Mouse (Mus musculus) embryonic facial prominence, embryonic 11.5 days (tissue): ENCODE measurements around the gene Ptprd. TPM values are rescaled to one million over a fixed set of nuclear protein-coding genes. Genes with fewer than 3 reads are reported as not detected.

Source experiments
- ATAC-seq: fragments of 200-750 bp; cut with Nextera tagmentation; replicated peaks from 2 replicates; pipeline ENCODE4 v1.8.0; 2017; ENCODE audit warnings: low read depth; ENCODE audit not compliant: insufficient number of reproducible peaks, low FRiP score, low TSS enrichment
- DNase-seq: peaks from one replicate; pipeline ENCODE4 v3.0.0-alpha.2; 2015; ENCODE audit warnings: low spot score
- H3K27ac ChIP-seq: fragments of 300-500 bp; sonication (generic); replicated peaks from 2 replicates; pipeline ENCODE4 v1.5.1; 2014; ENCODE audit warnings: mild to moderate bottlenecking, low read depth, low read length, control low read depth
- H3K27me3 ChIP-seq: fragments of 300-500 bp; sonication (generic); 2 replicates; pipeline ENCODE4 v1.6.1; 2014; ENCODE audit warnings: mild to moderate bottlenecking, low read length, moderate library complexity, mixed read lengths; ENCODE audit not compliant: control insufficient read depth, insufficient read depth
- H3K36me3 ChIP-seq: fragments of 300-500 bp; sonication (generic); replicated peaks from 2 replicates; pipeline ENCODE4 v1.6.1; 2014; ENCODE audit warnings: low read depth, mild to moderate bottlenecking, low read length, moderate library complexity, mixed read lengths; ENCODE audit not compliant: control insufficient read depth, insufficient read depth
- H3K4me1 ChIP-seq: fragments of 300-500 bp; sonication (generic); 2 replicates; pipeline ENCODE4 v1.6.1; 2014; ENCODE audit warnings: low read length, mixed read lengths; ENCODE audit not compliant: control insufficient read depth, insufficient read depth
- H3K4me2 ChIP-seq: fragments of 300-500 bp; sonication (generic); 2 replicates; pipeline ENCODE4 v1.6.1; 2014; ENCODE audit warnings: low read depth, mild to moderate bottlenecking, control low read depth, low read length, moderate library complexity
- H3K4me3 ChIP-seq: fragments of 300-500 bp; sonication (generic); 2 replicates; pipeline ENCODE4 v1.5.1; 2014; ENCODE audit warnings: low read depth, low read length, control low read depth
- H3K9ac ChIP-seq: fragments of 300-500 bp; sonication (generic); replicated peaks from 2 replicates; pipeline ENCODE4 v1.6.1; 2014; ENCODE audit warnings: mild to moderate bottlenecking, control low read depth, low read length
- H3K9me3 ChIP-seq: fragments of 300-500 bp; sonication (generic); replicated peaks from 2 replicates; pipeline ENCODE4 v1.6.1; 2016; ENCODE audit warnings: mild to moderate bottlenecking, low read length, inconsistent platforms, mixed read lengths; ENCODE audit not compliant: control insufficient read depth
- WGBS: fragments of 180-500 bp; shearing (Covaris S2); extraction: QIAGEN DNeasy Blood & Tissue Kit; methylation state at CpG from one replicate; pipeline ENCODE4 v1.1.7; 2014; 5-methylcytosine and 5-hydroxymethylcytosine counted together
- polyA plus RNA-seq: library from polyadenylated mRNA; unstranded; fragments of >200 nt; fragmentation: Nextera tagmentation; extraction: Ambion mirVana; gene quantifications from 2 replicates; pipeline ENCODE4 v1.2.1, GENCODE M21; 2014

Ptprd gene
- polyA plus RNA-seq, 1 experiment from 2014 or later = 19.9 TPM

GRCm38 (mm10) chr4:77537843-77538242 is 673.9 kb downstream of the Ptprd start:
- H3K4me2 ChIP-seq = no peak overlapping the region
- no peaks in the 10 kb centered on the region for H3K9me3 ChIP-seq
- no peak overlapping the region for H3K4me3 ChIP-seq
- H3K4me1 ChIP-seq = no peaks in the 10 kb centered on the region
- ATAC-seq = no peak
- H3K9ac ChIP-seq = no peak overlapping the region
- H3K36me3 ChIP-seq = no peaks in the 10 kb centered on the region
- no peak for DNase-seq
- WGBS = 68% methylated on average over 4 of the region's 4 CpGs
- no peaks in the 10 kb centered on the region for H3K27me3 ChIP-seq
- H3K27ac ChIP-seq = no peak overlapping the region

- no peak overlapping the region for H3K4me2 ChIP-seq
- ATAC-seq (no peak), DNase-seq (no peak)
- 71% methylated on average over 5 of the region's 5 CpGs for WGBS
- no peaks in the 10 kb centered on the region for H3K36me3 ChIP-seq
- no peak overlapping the region for H3K27ac ChIP-seq
- H3K4me1 ChIP-seq = no peaks in the 10 kb centered on the region
- H3K9ac ChIP-seq = no peak overlapping the region
- H3K27me3 ChIP-seq = no peaks in the 10 kb centered on the region
- H3K9me3 ChIP-seq = no peaks in the 10 kb centered on the region
- H3K4me3 ChIP-seq = no peak overlapping the region
Observed at GRCm38 (mm10) chr4:77537336-77537735, 674.4 kb downstream of the Ptprd start.

GRCm38 (mm10) chr4:77535601-77536000 is 676.2 kb downstream of the Ptprd start:
- Histone ChIP-seq H3K27ac (no peak overlapping the region), H3K36me3 (no peaks in the 10 kb centered on the region), H3K4me2 (no peak overlapping the region), H3K9me3 (no peaks in the 10 kb centered on the region), H3K4me3 (no peak overlapping the region), H3K4me1 (no peaks in the 10 kb centered on the region), H3K27me3 (no peaks in the 10 kb centered on the region), H3K9ac (no peak overlapping the region)
- WGBS = 89% methylated on average over 6 of the region's 6 CpGs
- DNase-seq (no peak), ATAC-seq (no peak)

GRCm38 (mm10) chr4:77534553-77534952 is 677.2 kb downstream of the Ptprd start:
- H3K9me3 ChIP-seq = no peaks in the 10 kb centered on the region
- no peaks in the 10 kb centered on the region for H3K27me3 ChIP-seq
- no peak overlapping the region for H3K4me3 ChIP-seq
- no peaks in the 10 kb centered on the region for H3K36me3 ChIP-seq
- H3K4me1 ChIP-seq = no peaks in the 10 kb centered on the region
- ATAC-seq (no peak), DNase-seq (no peak)
- H3K9ac ChIP-seq = no peak overlapping the region
- 70% methylated on average over 4 of the region's 4 CpGs for WGBS
- no peak overlapping the region for H3K4me2 ChIP-seq
- H3K27ac ChIP-seq = no peak overlapping the region

GRCm38 (mm10) chr4:77519166-77519565 is 692.6 kb downstream of the Ptprd start:
- Histone ChIP-seq H3K36me3 (no peaks in the 10 kb centered on the region), H3K9ac (no peak overlapping the region), H3K9me3 (no peaks in the 10 kb centered on the region), H3K4me3 (no peak overlapping the region), H3K27me3 (no peaks in the 10 kb centered on the region), H3K4me2 (no peak overlapping the region), H3K4me1 (no peaks in the 10 kb centered on the region), H3K27ac (no peak overlapping the region)
- DNase-seq (peak; percentile 59), ATAC-seq (peak; percentile 65; the same call in 1 of the 2 replicates)
- WGBS = 51% methylated on average over 5 of the region's 5 CpGs

- no peak for ATAC-seq
- H3K9ac ChIP-seq = no peak overlapping the region
- DNase-seq = no peak
- no peak overlapping the region for H3K4me2 ChIP-seq
- no peak overlapping the region for H3K4me3 ChIP-seq
- H3K27me3 ChIP-seq = no peaks in the 10 kb centered on the region
- no peaks in the 10 kb centered on the region for H3K9me3 ChIP-seq
- no peaks in the 10 kb centered on the region for H3K36me3 ChIP-seq
- no peak overlapping the region for H3K27ac ChIP-seq
- 51% methylated on average over 5 of the region's 5 CpGs for WGBS
- H3K4me1 ChIP-seq = no peaks in the 10 kb centered on the region
Observed at GRCm38 (mm10) chr4:77513914-77514628, 697.7 kb downstream of the Ptprd start.

GRCm38 (mm10) chr4:77513041-77513440 is 698.7 kb downstream of the Ptprd start:
- Histone ChIP-seq H3K9ac (no peak overlapping the region), H3K27me3 (no peaks in the 10 kb centered on the region), H3K4me2 (no peak overlapping the region), H3K27ac (no peak overlapping the region), H3K4me1 (no peaks in the 10 kb centered on the region), H3K36me3 (no peaks in the 10 kb centered on the region), H3K9me3 (no peaks in the 10 kb centered on the region), H3K4me3 (no peak overlapping the region)
- 76% methylated on average over 3 of the region's 3 CpGs for WGBS
- no peak for ATAC-seq
- no peak for DNase-seq

GRCm38 (mm10) chr4:77454049-77454448 is 757.7 kb downstream of the Ptprd start:
- Histone ChIP-seq H3K27me3 (no peaks in the 10 kb centered on the region), H3K36me3 (no peaks in the 10 kb centered on the region), H3K4me3 (no peak overlapping the region), H3K4me1 (no peaks in the 10 kb centered on the region), H3K4me2 (no peak overlapping the region), H3K9ac (no peak overlapping the region), H3K27ac (no peak overlapping the region), H3K9me3 (no peaks in the 10 kb centered on the region)
- no peak for DNase-seq
- 75% methylated on average over 7 of the region's 7 CpGs for WGBS
- ATAC-seq = no peak
